Mouse (Mus musculus): ENCODE data around the gene Mprip. TPM values are rescaled to one million over a fixed set of nuclear protein-coding genes. Genes with fewer than 3 reads are reported as not detected.

The Mprip gene
- polyA plus RNA-seq, 1 experiment from 2014 or later: 80.4 TPM

GRCm38 (mm10) chr11:59631980-59632379, 29.1 kb upstream of the Mprip start:
- H3K4me1 ChIP-seq (ENCODE audit: control insufficient read depth, insufficient read depth, low read length): peaks cover 10% of the 10 kb centered on the region
- 86% methylated on average over 4 of the region's 4 CpGs for WGBS
- no peak overlapping the region for H3K9ac ChIP-seq (ENCODE audit: low read depth, low read length)
- no peak overlapping the region for H3K4me3 ChIP-seq (ENCODE audit: low read depth, low read length)
- ATAC-seq (ENCODE audit: low read depth) (no peak), DNase-seq (ENCODE audit: low spot score) (no peak)
- no peak overlapping the region for H3K4me2 ChIP-seq (ENCODE audit: low read depth, low read length)
- H3K27me3 ChIP-seq (replicated peaks; ENCODE audit: control insufficient read depth, insufficient read depth, low read length): no peaks in the 10 kb centered on the region
- no peak overlapping the region for H3K27ac ChIP-seq (replicated peaks; ENCODE audit: low read depth, low read length)
- H3K9me3 ChIP-seq (ENCODE audit: control insufficient read depth, low read length): no peaks in the 10 kb centered on the region
- H3K36me3 ChIP-seq (ENCODE audit: control insufficient read depth, insufficient read depth, low read length): no peaks in the 10 kb centered on the region

- H3K9ac ChIP-seq (ENCODE audit: low read depth, low read length): no peak overlapping the region
- H3K4me2 ChIP-seq (ENCODE audit: low read depth, low read length): no peak overlapping the region
- 0 out of 2 replicates have a peak, but pooled peaks cover 1% of the 10 kb centered on the region for H3K9me3 ChIP-seq (ENCODE audit: control insufficient read depth, low read length)
- DNase-seq (ENCODE audit: low spot score) (peak; percentile 42), ATAC-seq (ENCODE audit: low read depth) (no peak)
- no peaks in the 10 kb centered on the region for H3K27me3 ChIP-seq (replicated peaks; ENCODE audit: control insufficient read depth, insufficient read depth, low read length)
- H3K4me3 ChIP-seq (ENCODE audit: low read depth, low read length): no peak overlapping the region
- H3K36me3 ChIP-seq (ENCODE audit: control insufficient read depth, insufficient read depth, low read length): no peaks in the 10 kb centered on the region
- H3K27ac ChIP-seq (replicated peaks; ENCODE audit: low read depth, low read length): no peak overlapping the region
- H3K4me1 ChIP-seq (ENCODE audit: control insufficient read depth, insufficient read depth, low read length): peaks cover 10% of the 10 kb centered on the region
- 24% methylated on average over 5 of the region's 5 CpGs for WGBS
These were observed 28.1 kb upstream of the Mprip start for GRCm38 (mm10) chr11:59633037-59633436.

GRCm38 (mm10) chr11:59634001-59634660, 27.0 kb upstream of the Mprip start:
- ATAC-seq (ENCODE audit: low read depth) (no peak), DNase-seq (ENCODE audit: low spot score) (peak; percentile 45)
- Histone ChIP-seq H3K27me3 (replicated peaks; ENCODE audit: control insufficient read depth, insufficient read depth, low read length) (no peaks in the 10 kb centered on the region), H3K4me3 (ENCODE audit: low read depth, low read length) (no peak overlapping the region), H3K27ac (replicated peaks; ENCODE audit: low read depth, low read length) (no peak overlapping the region), H3K4me2 (ENCODE audit: low read depth, low read length) (no peak overlapping the region), H3K36me3 (ENCODE audit: control insufficient read depth, insufficient read depth, low read length) (no peaks in the 10 kb centered on the region), H3K9ac (ENCODE audit: low read depth, low read length) (no peak overlapping the region), H3K4me1 (ENCODE audit: control insufficient read depth, insufficient read depth, low read length) (peaks cover 10% of the 10 kb centered on the region), H3K9me3 (ENCODE audit: control insufficient read depth, low read length) (0 out of 2 replicates have a peak, but pooled peaks cover 5% of the 10 kb centered on the region)
- 82% methylated on average over 7 of the region's 7 CpGs for WGBS

- no peak overlapping the region for H3K27ac ChIP-seq (replicated peaks; ENCODE audit: low read depth, low read length)
- no peak for ATAC-seq (ENCODE audit: low read depth)
These were observed 25.8 kb upstream of the Mprip start for GRCm38 (mm10) chr11:59635251-59635795.

GRCm38 (mm10) chr11:59635821-59636694, 25.0 kb upstream of the Mprip start:
- DNase-seq (ENCODE audit: low spot score) (no peak), ATAC-seq (ENCODE audit: low read depth) (no peak)
- Histone ChIP-seq H3K4me3 (ENCODE audit: low read depth, low read length) (no peak overlapping the region), H3K27ac (replicated peaks; ENCODE audit: low read depth, low read length) (no peak overlapping the region), H3K4me2 (ENCODE audit: low read depth, low read length) (no peak overlapping the region), H3K27me3 (replicated peaks; ENCODE audit: control insufficient read depth, insufficient read depth, low read length) (no peaks in the 10 kb centered on the region), H3K9ac (ENCODE audit: low read depth, low read length) (no peak overlapping the region), H3K9me3 (ENCODE audit: control insufficient read depth, low read length) (0 out of 2 replicates have a peak, but pooled peaks cover 5% of the 10 kb centered on the region), H3K4me1 (ENCODE audit: control insufficient read depth, insufficient read depth, low read length) (peaks cover 13% of the 10 kb centered on the region), H3K36me3 (ENCODE audit: control insufficient read depth, insufficient read depth, low read length) (no peaks in the 10 kb centered on the region)
- 75% methylated on average over 12 of the region's 12 CpGs for WGBS

More at GRCm38 (mm10) chr11:59635251-59635795, 25.8 kb upstream of the Mprip start:
- WGBS: 43% methylated on average over 9 of the region's 9 CpGs
- Histone ChIP-seq H3K4me2 (ENCODE audit: low read depth, low read length) (no peak overlapping the region), H3K36me3 (ENCODE audit: control insufficient read depth, insufficient read depth, low read length) (no peaks in the 10 kb centered on the region), H3K4me3 (ENCODE audit: low read depth, low read length) (no peak overlapping the region), H3K9me3 (ENCODE audit: control insufficient read depth, low read length) (0 out of 2 replicates have a peak, but pooled peaks cover 5% of the 10 kb centered on the region), H3K27me3 (replicated peaks; ENCODE audit: control insufficient read depth, insufficient read depth, low read length) (no peaks in the 10 kb centered on the region), H3K9ac (ENCODE audit: low read depth, low read length) (no peak overlapping the region), H3K4me1 (ENCODE audit: control insufficient read depth, insufficient read depth, low read length) (peaks cover 13% of the 10 kb centered on the region)
- peak; percentile 26 for DNase-seq (ENCODE audit: low spot score)

GRCm38 (mm10) chr11:59636695-59637414, 24.2 kb upstream of the Mprip start:
- Histone ChIP-seq H3K4me2 (ENCODE audit: low read depth, low read length) (no peak overlapping the region), H3K4me1 (ENCODE audit: control insufficient read depth, insufficient read depth, low read length) (peaks cover 13% of the 10 kb centered on the region), H3K36me3 (ENCODE audit: control insufficient read depth, insufficient read depth, low read length) (no peaks in the 10 kb centered on the region), H3K27me3 (replicated peaks; ENCODE audit: control insufficient read depth, insufficient read depth, low read length) (no peaks in the 10 kb centered on the region), H3K9me3 (ENCODE audit: control insufficient read depth, low read length) (0 out of 2 replicates have a peak, but pooled peaks cover 5% of the 10 kb centered on the region), H3K9ac (ENCODE audit: low read depth, low read length) (no peak overlapping the region), H3K27ac (replicated peaks; ENCODE audit: low read depth, low read length) (no peak overlapping the region), H3K4me3 (ENCODE audit: low read depth, low read length) (no peak overlapping the region)
- DNase-seq (ENCODE audit: low spot score): no peak
- no peak for ATAC-seq (ENCODE audit: low read depth)
- WGBS: 75% methylated on average over 7 of the region's 7 CpGs

GRCm38 (mm10) chr11:59639957-59640643, 21.0 kb upstream of the Mprip start:
- Histone ChIP-seq H3K27me3 (replicated peaks; ENCODE audit: control insufficient read depth, insufficient read depth, low read length) (no peaks in the 10 kb centered on the region), H3K4me2 (ENCODE audit: low read depth, low read length) (no peak overlapping the region), H3K4me1 (ENCODE audit: control insufficient read depth, insufficient read depth, low read length) (peaks cover 10% of the 10 kb centered on the region), H3K27ac (replicated peaks; ENCODE audit: low read depth, low read length) (no peak overlapping the region), H3K4me3 (ENCODE audit: low read depth, low read length) (no peak overlapping the region), H3K36me3 (ENCODE audit: control insufficient read depth, insufficient read depth, low read length) (no peaks in the 10 kb centered on the region), H3K9me3 (ENCODE audit: control insufficient read depth, low read length) (0 out of 2 replicates have a peak, but pooled peaks cover 5% of the 10 kb centered on the region), H3K9ac (ENCODE audit: low read depth, low read length) (no peak overlapping the region)
- DNase-seq (ENCODE audit: low spot score) (no peak), ATAC-seq (ENCODE audit: low read depth) (no peak)
- WGBS: 56% methylated on average over 4 of the region's 4 CpGs
